Mouse (Mus musculus): ENCODE results near the gene Tmem120b. TPM values are rescaled to one million over a fixed set of nuclear protein-coding genes. Genes with fewer than 3 reads are reported as not detected.

Gene Tmem120b
- total and polyA plus RNA-seq, 3 experiments, result 5.6 to 6.8 TPM; not detected in 1

DNA sequence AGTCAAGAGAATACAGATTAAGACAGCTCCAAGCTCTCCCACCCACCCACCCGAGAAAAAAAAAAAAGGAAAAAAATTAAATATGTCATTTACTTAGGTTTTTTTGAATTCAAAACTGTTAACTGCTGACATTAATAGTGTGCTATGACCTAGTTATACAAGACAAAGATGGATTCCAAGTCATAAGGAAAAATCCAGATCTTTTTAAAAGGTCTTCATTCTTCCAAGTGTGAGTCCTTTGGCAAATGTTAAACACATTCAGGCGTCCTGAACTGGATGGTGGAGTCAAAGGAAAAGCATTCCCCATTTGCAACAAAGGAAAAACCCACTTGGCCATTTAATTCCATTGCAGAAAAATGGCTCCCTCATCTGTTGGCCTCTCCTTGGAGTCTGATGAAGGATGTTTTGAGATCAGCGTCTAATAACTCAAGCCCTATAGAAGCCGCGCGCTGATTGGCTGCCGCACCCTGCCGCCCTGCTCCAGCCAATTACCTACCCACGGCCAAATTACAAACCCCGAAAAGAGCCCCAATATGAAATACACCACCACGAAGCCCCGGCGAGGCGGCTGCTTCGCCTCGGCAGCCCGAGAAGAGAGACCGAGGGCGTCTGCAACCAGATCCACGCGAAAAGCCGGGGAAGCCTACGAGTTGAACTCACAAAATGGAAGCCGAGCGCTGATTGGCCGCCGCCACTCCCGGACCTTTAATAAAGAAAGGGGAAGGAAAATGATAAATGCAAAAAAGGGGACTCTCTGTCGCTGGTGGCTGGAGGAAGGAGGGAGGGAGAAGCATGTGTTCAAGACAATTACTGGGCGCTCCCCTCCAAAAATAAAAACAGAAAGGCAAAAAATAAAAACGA lies 72.7 kb downstream of the Tmem120b start:
- no peak; the same call in 1 of the 2 replicates for TF ChIP-seq MYC (IDR thresholded peaks at IDR 0.05; ENCODE audit: low read depth, low read length)
- TF ChIP-seq ETS1 (IDR thresholded peaks at IDR 0.05; ENCODE audit: low read depth, low read length), result peak; percentile 27; the same call in 1 of the 2 replicates
- TF ChIP-seq ZMIZ1 (IDR thresholded peaks at IDR 0.05; ENCODE audit: low read depth, low read length), result peak; percentile 98
- peak; percentile 94 for TF ChIP-seq CHD1 (IDR thresholded peaks at IDR 0.05; ENCODE audit: low read depth, low read length)
- peak; percentile 69 for TF ChIP-seq HCFC1 (IDR thresholded peaks at IDR 0.05; ENCODE audit: low read depth, low read length)
- peak; percentile 90 for TF ChIP-seq SIN3A (IDR thresholded peaks at IDR 0.05; ENCODE audit: low read length)
- no peak for TF ChIP-seq ZKSCAN1 (IDR thresholded peaks at IDR 0.05; ENCODE audit: low read depth, low read length)
- TF ChIP-seq MAZ (IDR thresholded peaks at IDR 0.05; ENCODE audit: low read depth, low read length), result no peak
- TF ChIP-seq TAL1 (IDR thresholded peaks at IDR 0.05; ENCODE audit: low read length), result no peak
- TF ChIP-seq RCOR1 (IDR thresholded peaks at IDR 0.05; ENCODE audit: low read depth, low read length), result no peak; the same call in 1 of the 2 replicates
- peak; percentile 85 for TF ChIP-seq MXI1 (IDR thresholded peaks at IDR 0.05; ENCODE audit: low read depth, low read length)
- peak; percentile 92; the same call in 1 of the 2 replicates for TF ChIP-seq POLR2AphosphoS5 (IDR thresholded peaks at IDR 0.05; ENCODE audit: borderline replicate concordance, low read depth, low read length)
- peak; percentile 96 for TF ChIP-seq TBP (IDR thresholded peaks at IDR 0.05; ENCODE audit: low read depth, low read length)
- peak in 1 of 2 experiments; percentile 29; a peak in 2 of 4 replicates for TF ChIP-seq EP300 (IDR thresholded peaks at IDR 0.05; ENCODE audit: low read depth in 1 of 2, low read length in 2 of 2)
- TF ChIP-seq NELFE (IDR thresholded peaks at IDR 0.05; ENCODE audit: low read depth, low read length), result peak; percentile 96
- TF ChIP-seq POLR2AphosphoS2 (IDR thresholded peaks at IDR 0.05; ENCODE audit: low read length), result peak; percentile 99
- peak; percentile 44 to 96; a peak in 3 of 4 replicates for TF ChIP-seq POLR2A (IDR thresholded peaks at IDR 0.05; ENCODE audit: control insufficient read depth in 1 of 2, insufficient read depth in 1 of 2, low read depth in 1 of 2, low read length in 2 of 2, poor library complexity in 1 of 2)
- 0 out of 2 replicates have a peak, but pooled peaks have one; percentile 31 for TF ChIP-seq GABPA (IDR thresholded peaks at IDR 0.05; ENCODE audit: low read depth, low read length)
- no peak for TF ChIP-seq GATA1 (IDR thresholded peaks at IDR 0.05; ENCODE audit: low read depth, low read length)
- TF ChIP-seq MAX (IDR thresholded peaks at IDR 0.05; ENCODE audit: low read length), result peak; percentile 87
- TF ChIP-seq ELF1 (IDR thresholded peaks at IDR 0.05; ENCODE audit: low read depth, low read length), result 0 out of 2 replicates have a peak, but pooled peaks have one; percentile 32
- peak; percentile 68 for TF ChIP-seq TCF12 (IDR thresholded peaks at IDR 0.05; ENCODE audit: low read depth, low read length)
- Histone ChIP-seq H3K27ac (ENCODE audit: control insufficient read depth, low read depth, low read length) (peak overlapping the region; percentile 99), H3K4me3 (ENCODE audit: control insufficient read depth in 1 of 2, insufficient read depth in 1 of 2, low read depth in 2 of 2, low read length in 2 of 2) (peak overlapping the region; percentile 78 to 84), H3K4me1 (ENCODE audit: control insufficient read depth in 1 of 2, insufficient read depth in 2 of 2, low read length in 2 of 2) (peaks cover 3 to 12% of the 10 kb centered on the region in 2 experiments; a peak in 2 of 4 replicates), H3K36me3 (ENCODE audit: control insufficient read depth in 1 of 2, insufficient read depth in 2 of 2, low read length in 2 of 2) (peaks cover 0 to 11% of the 10 kb centered on the region in 2 experiments; a peak in 3 of 4 replicates), H3K27me3 (ENCODE audit: control insufficient read depth in 1 of 2, insufficient read depth in 2 of 2, low read length in 2 of 2) (no peaks in the 10 kb centered on the region), H3K9ac (ENCODE audit: control insufficient read depth, low read depth, low read length, poor library complexity, severe bottlenecking) (peak overlapping the region; percentile 98), H3K79me2 (ENCODE audit: control insufficient read depth, insufficient read depth, low read length, poor library complexity) (peaks cover 82% of the 10 kb centered on the region), H3K9me3 (replicated peaks; ENCODE audit: insufficient read depth, low read length) (no peaks in the 10 kb centered on the region)
- DNase-seq (ENCODE audit: low read depth, low spot score), result peak; percentile 95
